Mouse (Mus musculus) forebrain, embryonic 11.5 days (tissue): ENCODE data around the gene Slc12a7. TPM values are rescaled to one million over a fixed set of nuclear protein-coding genes. Genes with fewer than 3 reads are reported as not detected.

Experiments used
- ATAC-seq: fragments of 200-750 bp; cut with Nextera tagmentation; replicated peaks from 2 replicates; pipeline ENCODE4 v1.8.0; 2017; ENCODE audit warnings: moderate TSS enrichment; ENCODE audit not compliant: low FRiP score
- DNase-seq: peaks from one replicate; pipeline ENCODE4 v3.0.0-alpha.2; 2017; ENCODE audit warnings: low spot score
- H3K27ac ChIP-seq: fragments of 300-500 bp; sonication (generic); 2 replicates; pipeline ENCODE4 v1.5.1; 2014; ENCODE audit warnings: low read depth, low read length
- H3K27me3 ChIP-seq: fragments of 300-500 bp; sonication (generic); 2 replicates; pipeline ENCODE4 v1.6.1; 2014; ENCODE audit warnings: mild to moderate bottlenecking, low read length, mixed read lengths; ENCODE audit not compliant: control insufficient read depth, insufficient read depth
- H3K36me3 ChIP-seq: fragments of 300-500 bp; sonication (generic); 2 replicates; pipeline ENCODE4 v1.6.1; 2014; ENCODE audit warnings: mild to moderate bottlenecking, low read length, moderate library complexity, mixed read lengths; ENCODE audit not compliant: control insufficient read depth, insufficient read depth
- H3K4me1 ChIP-seq: fragments of 300-500 bp; sonication (generic); replicated peaks from 2 replicates; pipeline ENCODE4 v1.6.1; 2014; ENCODE audit warnings: low read length, mixed read lengths; ENCODE audit not compliant: control insufficient read depth, insufficient read depth
- H3K4me2 ChIP-seq: fragments of 300-500 bp; sonication (generic); 2 replicates; pipeline ENCODE4 v1.6.1; 2014; ENCODE audit warnings: low read depth, mild to moderate bottlenecking, low read length, moderate library complexity, mixed read lengths; ENCODE audit not compliant: severe bottlenecking
- H3K4me3 ChIP-seq: fragments of 300-500 bp; sonication (generic); 2 replicates; pipeline ENCODE4 v1.5.1; 2014; ENCODE audit warnings: low read depth, low read length
- H3K9ac ChIP-seq: fragments of 300-500 bp; sonication (generic); 2 replicates; pipeline ENCODE4 v1.6.1; 2014; ENCODE audit warnings: low read length
- H3K9me3 ChIP-seq: fragments of 300-500 bp; sonication (generic); 2 replicates; pipeline ENCODE4 v1.6.1; 2016; ENCODE audit warnings: low read length, mixed read lengths; ENCODE audit not compliant: control insufficient read depth
- WGBS: fragments of 180-500 bp; shearing (Covaris S2); extraction: QIAGEN DNeasy Blood & Tissue Kit; methylation state at CpG from one replicate; pipeline ENCODE4 v1.1.7; 2014; 5-methylcytosine and 5-hydroxymethylcytosine counted together
- polyA plus RNA-seq: library from polyadenylated mRNA; unstranded; fragments of >200 nt; fragmentation: Nextera tagmentation; extraction: Ambion mirVana; gene quantifications from 2 replicates; pipeline ENCODE4 v1.2.1, GENCODE M21; 2014

Slc12a7 gene
- polyA plus RNA-seq, 1 experiment from 2014 or later = 55.6 TPM

DNA sequence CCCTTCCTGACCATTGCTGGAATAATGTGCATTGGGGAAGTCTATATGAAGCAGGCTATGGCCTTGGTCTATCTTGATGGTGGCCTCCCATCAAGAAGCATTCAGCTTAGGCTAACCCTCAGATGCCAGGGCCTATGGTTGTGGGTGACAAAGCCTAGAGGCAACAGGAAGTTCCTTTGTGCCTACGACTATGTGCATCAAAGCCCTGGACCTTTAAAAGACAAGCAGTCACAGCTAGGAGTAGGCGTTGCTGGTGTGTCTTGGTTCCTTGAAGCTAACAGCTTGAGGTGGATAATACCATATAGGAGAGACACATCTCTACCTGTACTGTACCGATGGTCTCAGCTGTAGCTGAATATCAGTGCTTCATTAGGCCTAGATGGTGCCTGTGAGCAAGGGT lies 27.2 kb downstream of the Slc12a7 start:
- Histone ChIP-seq H3K27me3 (no peaks in the 10 kb centered on the region), H3K4me2 (no peak overlapping the region), H3K4me3 (no peak overlapping the region), H3K4me1 (peaks cover 3% of the 10 kb centered on the region), H3K9me3 (no peaks in the 10 kb centered on the region), H3K9ac (no peak overlapping the region), H3K27ac (no peak overlapping the region), H3K36me3 (no peaks in the 10 kb centered on the region)
- WGBS = 87% methylated on average over 3 of the region's 3 CpGs
- DNase-seq = no peak
- ATAC-seq = no peak

DNA sequence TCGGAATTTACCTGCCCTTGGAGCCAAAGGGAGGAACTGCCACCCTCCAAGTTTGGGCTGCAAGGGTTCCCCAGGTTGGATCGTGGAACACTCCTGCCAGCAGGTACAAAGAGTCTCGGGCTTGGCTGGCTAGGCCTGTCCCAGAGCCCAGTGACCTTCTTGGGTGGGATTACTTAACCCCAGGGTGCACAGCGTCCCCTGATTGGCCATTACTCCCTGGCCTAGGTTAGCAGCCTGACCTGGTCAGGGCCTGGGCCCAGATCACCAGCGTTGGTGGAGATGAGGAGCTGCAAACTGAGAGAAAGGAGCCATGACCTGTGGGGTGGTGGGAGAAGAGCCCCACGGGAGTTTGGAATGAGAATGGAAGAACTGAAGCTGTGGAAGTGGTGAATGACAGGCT lies 30.0 kb downstream of the Slc12a7 start:
- Histone ChIP-seq H3K4me3 (peak overlapping the region; percentile 81), H3K4me2 (peak overlapping the region; percentile 84), H3K9me3 (no peaks in the 10 kb centered on the region), H3K36me3 (no peaks in the 10 kb centered on the region), H3K4me1 (peaks cover 14% of the 10 kb centered on the region), H3K27me3 (no peaks in the 10 kb centered on the region), H3K27ac (no peak overlapping the region), H3K9ac (no peak overlapping the region)
- ATAC-seq = no peak; the same call in 1 of the 2 replicates
- DNase-seq = peak; percentile 54
- WGBS = 35% methylated on average over 6 of the region's 6 CpGs

GRCm38 (mm10) chr13:73763439-73764255 lies 30.8 kb downstream of the Slc12a7 start:
- Histone ChIP-seq H3K27me3 (no peaks in the 10 kb centered on the region), H3K4me3 (peak overlapping the region; percentile 81), H3K9me3 (no peaks in the 10 kb centered on the region), H3K9ac (peak overlapping the region; percentile 86), H3K27ac (peak overlapping the region; percentile 41; the same call in 1 of the 2 replicates), H3K36me3 (no peaks in the 10 kb centered on the region; the same call in 1 of the 2 replicates), H3K4me2 (peak overlapping the region; percentile 84), H3K4me1 (peaks cover 14% of the 10 kb centered on the region)
- DNase-seq = peak; percentile 97
- under 1% methylated on average over 68 of the region's 70 CpGs for WGBS
- ATAC-seq = peak; percentile 93

- H3K9me3 ChIP-seq = no peaks in the 10 kb centered on the region
- H3K36me3 ChIP-seq = no peaks in the 10 kb centered on the region; the same call in 1 of the 2 replicates
- DNase-seq (peak; percentile 70), ATAC-seq (peak; percentile 22; the same call in 1 of the 2 replicates)
- H3K4me1 ChIP-seq = peaks cover 14% of the 10 kb centered on the region
- H3K27ac ChIP-seq = peak overlapping the region; percentile 41; the same call in 1 of the 2 replicates
- WGBS = under 1% methylated on average over 11 of the region's 11 CpGs
- no peaks in the 10 kb centered on the region for H3K27me3 ChIP-seq
- peak overlapping the region; percentile 86 for H3K9ac ChIP-seq
- H3K4me2 ChIP-seq = peak overlapping the region; percentile 84
- peak overlapping the region; percentile 81 for H3K4me3 ChIP-seq
Observed at GRCm38 (mm10) chr13:73764256-73764775, 31.4 kb downstream of the Slc12a7 start.

DNA sequence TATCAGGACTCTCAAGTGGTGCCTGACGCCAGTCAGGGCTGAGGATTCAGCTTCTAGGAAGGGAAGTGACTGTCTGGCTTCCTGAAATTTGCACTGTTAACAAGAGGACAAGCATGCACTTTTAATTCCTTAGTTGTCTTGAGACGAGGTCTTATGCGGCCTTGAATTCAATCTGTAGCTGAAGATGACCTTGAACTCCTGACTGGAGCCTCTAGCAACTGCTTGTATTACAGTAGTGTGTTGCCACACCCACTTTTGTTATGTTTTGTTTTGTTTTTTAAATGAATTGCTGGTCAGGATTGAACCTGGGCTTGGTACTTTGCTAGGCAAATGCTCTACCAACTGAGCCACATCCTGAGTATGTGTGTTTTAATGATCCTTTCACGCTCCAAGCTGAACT lies 32.5 kb downstream of the Slc12a7 start:
- H3K4me2 ChIP-seq = peak overlapping the region; percentile 84
- H3K36me3 ChIP-seq = no peaks in the 10 kb centered on the region; the same call in none of the 2 replicates
- 77% methylated on average over 4 of the region's 4 CpGs for whole genome bisulfite sequencing
- no peak for ATAC-seq
- no peak overlapping the region for H3K27ac ChIP-seq
- DNase-seq = no peak
- H3K4me3 ChIP-seq = peak overlapping the region; percentile 81
- peaks cover 14% of the 10 kb centered on the region for H3K4me1 ChIP-seq
- H3K9ac ChIP-seq = peak overlapping the region; percentile 86
- no peaks in the 10 kb centered on the region for H3K9me3 ChIP-seq
- H3K27me3 ChIP-seq = no peaks in the 10 kb centered on the region

DNA sequence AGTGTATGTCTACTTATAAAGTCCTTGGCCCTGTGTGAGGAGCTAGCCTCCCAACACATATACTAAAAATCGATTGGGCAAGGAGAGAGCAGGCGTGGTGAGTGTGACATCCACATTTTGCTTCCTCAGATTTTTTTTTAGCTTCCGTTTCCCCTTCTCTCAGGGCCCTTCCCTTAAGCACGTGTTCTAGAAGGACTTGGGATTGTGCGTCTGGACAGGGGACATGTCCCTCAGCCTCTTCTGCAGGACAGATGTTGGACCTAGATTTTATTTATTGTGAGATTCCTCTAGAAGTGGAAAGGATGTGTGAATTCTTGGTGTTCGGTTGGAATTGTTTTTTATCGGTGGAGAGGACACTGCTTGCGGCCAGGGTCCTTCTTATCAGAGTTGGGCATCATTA lies 34.3 kb downstream of the Slc12a7 start:
- Histone ChIP-seq H3K4me3 (no peak overlapping the region), H3K9ac (no peak overlapping the region), H3K4me2 (no peak overlapping the region), H3K4me1 (peaks cover 14% of the 10 kb centered on the region), H3K27me3 (no peaks in the 10 kb centered on the region), H3K27ac (no peak overlapping the region), H3K9me3 (no peaks in the 10 kb centered on the region), H3K36me3 (no peaks in the 10 kb centered on the region; the same call in none of the 2 replicates)
- WGBS = 90% methylated on average over 8 of the region's 8 CpGs
- no peak for DNase-seq
- ATAC-seq = no peak

DNA sequence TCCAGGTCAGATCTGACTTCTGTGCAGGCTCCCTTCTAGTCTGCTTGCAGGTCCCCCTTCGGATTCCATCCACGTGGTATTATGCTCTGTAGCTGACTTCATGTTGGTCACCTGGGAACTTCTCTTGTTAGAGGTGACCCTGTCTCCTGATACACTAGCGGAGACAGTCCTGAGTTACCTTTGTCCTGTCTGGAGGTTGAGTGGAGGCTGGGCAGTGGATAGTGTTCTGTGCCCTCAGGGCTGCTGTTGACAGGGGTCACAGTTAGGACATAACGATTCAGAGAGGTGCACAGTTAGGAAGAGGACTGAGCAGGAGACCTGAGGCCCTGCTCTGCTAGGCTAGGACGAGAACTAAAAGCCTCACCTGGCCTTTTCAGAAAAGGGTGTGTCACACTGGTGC lies 34.9 kb downstream of the Slc12a7 start:
- ATAC-seq = no peak
- Histone ChIP-seq H3K9me3 (no peaks in the 10 kb centered on the region), H3K27ac (no peak overlapping the region), H3K4me3 (no peak overlapping the region), H3K4me2 (no peak overlapping the region), H3K36me3 (no peaks in the 10 kb centered on the region; the same call in none of the 2 replicates), H3K9ac (no peak overlapping the region), H3K4me1 (peaks cover 14% of the 10 kb centered on the region), H3K27me3 (no peaks in the 10 kb centered on the region)
- WGBS = 87% methylated on average over 5 of the region's 5 CpGs
- no peak for DNase-seq

DNA sequence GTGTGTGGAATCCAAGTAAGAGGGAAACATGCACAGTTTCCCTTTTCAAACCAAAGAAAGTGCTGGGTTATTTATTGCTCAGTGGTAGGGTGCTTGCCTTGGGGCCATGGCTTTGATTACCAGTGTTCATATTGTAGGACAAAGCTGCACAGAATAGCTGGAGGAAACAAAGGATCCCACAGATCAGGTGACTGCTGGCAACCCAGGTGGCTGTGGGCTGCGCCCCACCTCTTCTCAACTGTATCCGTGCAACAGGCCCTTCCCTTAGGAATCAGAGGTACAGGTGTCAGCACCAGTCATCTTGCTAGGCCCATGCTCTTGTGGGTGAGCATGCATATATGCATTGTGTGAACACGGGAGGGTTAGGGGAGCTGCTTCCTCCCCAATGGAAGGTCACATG lies 35.4 kb downstream of the Slc12a7 start:
- Histone ChIP-seq H3K9ac (no peak overlapping the region), H3K4me2 (no peak overlapping the region), H3K4me1 (peaks cover 14% of the 10 kb centered on the region), H3K9me3 (no peaks in the 10 kb centered on the region), H3K36me3 (no peaks in the 10 kb centered on the region; the same call in none of the 2 replicates), H3K27me3 (no peaks in the 10 kb centered on the region), H3K27ac (no peak overlapping the region), H3K4me3 (no peak overlapping the region)
- DNase-seq (no peak), ATAC-seq (no peak)
- 83% methylated on average over 3 of the region's 3 CpGs for WGBS
